Mouse (Mus musculus): ENCODE data around the gene C2cd4c. TPM values are rescaled to one million over a fixed set of nuclear protein-coding genes. Genes with fewer than 3 reads are reported as not detected.
A peak's percentile ranks its signal among the peaks of the same experiment; 100 is the strongest.

The C2cd4c gene
- polyA plus RNA-seq, 1 experiment from 2014 or later = not detected

GRCm38 (mm10) chr10:79609276-79609675 lies 4.5 kb downstream of the C2cd4c start:
- H3K4me3 ChIP-seq = no peak overlapping the region
- no peaks in the 10 kb centered on the region for H3K9me3 ChIP-seq (replicated peaks)
- no peak for ATAC-seq
- no peak overlapping the region for H3K9ac ChIP-seq
- peaks cover 53% of the 10 kb centered on the region for H3K27me3 ChIP-seq (replicated peaks)
- no peaks in the 10 kb centered on the region for H3K36me3 ChIP-seq
- H3K27ac ChIP-seq = no peak overlapping the region
- WGBS (ENCODE audit: insufficient replicate concordance) = 64% methylated on average over 3 of the region's 3 CpGs
- H3K4me2 ChIP-seq = no peak overlapping the region
- H3K4me1 ChIP-seq = peaks cover 24% of the 10 kb centered on the region

- Histone ChIP-seq H3K4me1 (peaks cover 12% of the 10 kb centered on the region; the same call in 1 of the 2 replicates), H3K9me3 (replicated peaks) (no peaks in the 10 kb centered on the region), H3K27me3 (replicated peaks) (peaks cover 39% of the 10 kb centered on the region), H3K9ac (no peak overlapping the region), H3K36me3 (no peaks in the 10 kb centered on the region), H3K27ac (no peak overlapping the region), H3K4me2 (no peak overlapping the region), H3K4me3 (no peak overlapping the region)
- no peak for ATAC-seq
- WGBS (ENCODE audit: insufficient replicate concordance) = 32% methylated on average over 2 of the region's 2 CpGs
Measured at GRCm38 (mm10) chr10:79607892-79608291, 5.9 kb downstream of the C2cd4c start.

- H3K27ac ChIP-seq = no peak overlapping the region
- peaks cover 4% of the 10 kb centered on the region; the same call in 1 of the 2 replicates for H3K4me1 ChIP-seq
- H3K36me3 ChIP-seq = no peaks in the 10 kb centered on the region
- no peak overlapping the region for H3K4me3 ChIP-seq
- WGBS (ENCODE audit: insufficient replicate concordance) = 49% methylated on average over 4 of the region's 4 CpGs
- H3K4me2 ChIP-seq = no peak overlapping the region
- no peak for ATAC-seq
- peaks cover 26% of the 10 kb centered on the region for H3K27me3 ChIP-seq (replicated peaks)
- no peak overlapping the region for H3K9ac ChIP-seq
- H3K9me3 ChIP-seq (replicated peaks) = no peaks in the 10 kb centered on the region
Measured at GRCm38 (mm10) chr10:79606537-79606936, 7.3 kb downstream of the C2cd4c start.

GRCm38 (mm10) chr10:79597936-79598230 lies 15.9 kb downstream of the C2cd4c start:
- ATAC-seq = no peak
- no peak overlapping the region for H3K27ac ChIP-seq
- no peak overlapping the region for H3K4me3 ChIP-seq
- H3K4me2 ChIP-seq = no peak overlapping the region
- peaks cover 8% of the 10 kb centered on the region; the same call in 1 of the 2 replicates for H3K4me1 ChIP-seq
- 56% methylated on average over 4 of the region's 4 CpGs for WGBS (ENCODE audit: insufficient replicate concordance)
- H3K9me3 ChIP-seq (replicated peaks) = no peaks in the 10 kb centered on the region
- H3K9ac ChIP-seq = no peak overlapping the region
- no peaks in the 10 kb centered on the region for H3K36me3 ChIP-seq
- peaks cover 20% of the 10 kb centered on the region; the same call in 1 of the 2 replicates for H3K27me3 ChIP-seq (replicated peaks)

- Histone ChIP-seq H3K27me3 (replicated peaks) (peaks cover 22% of the 10 kb centered on the region; the same call in 1 of the 2 replicates), H3K9me3 (replicated peaks) (no peaks in the 10 kb centered on the region), H3K4me3 (no peak overlapping the region), H3K27ac (no peak overlapping the region), H3K4me2 (no peak overlapping the region), H3K36me3 (no peaks in the 10 kb centered on the region), H3K4me1 (peaks cover 8% of the 10 kb centered on the region; the same call in 1 of the 2 replicates), H3K9ac (no peak overlapping the region)
- WGBS (ENCODE audit: insufficient replicate concordance) = 21% methylated on average over 13 of the region's 13 CpGs
- ATAC-seq = no peak; the same call in 1 of the 2 replicates
Measured at GRCm38 (mm10) chr10:79597051-79597935, 16.5 kb downstream of the C2cd4c start.

GRCm38 (mm10) chr10:79595590-79595929 lies 18.3 kb downstream of the C2cd4c start:
- H3K36me3 ChIP-seq = no peaks in the 10 kb centered on the region
- H3K4me1 ChIP-seq = peaks cover 8% of the 10 kb centered on the region; the same call in 1 of the 2 replicates
- H3K27ac ChIP-seq = no peak overlapping the region
- no peaks in the 10 kb centered on the region for H3K9me3 ChIP-seq (replicated peaks)
- no peak overlapping the region for H3K4me2 ChIP-seq
- H3K9ac ChIP-seq = no peak overlapping the region
- 41% methylated on average over 8 of the region's 8 CpGs for WGBS (ENCODE audit: insufficient replicate concordance)
- peaks cover 29% of the 10 kb centered on the region; the same call in 1 of the 2 replicates for H3K27me3 ChIP-seq (replicated peaks)
- H3K4me3 ChIP-seq = no peak overlapping the region
- ATAC-seq = no peak

GRCm38 (mm10) chr10:79594872-79595589 lies 18.8 kb downstream of the C2cd4c start:
- Histone ChIP-seq H3K4me3 (no peak overlapping the region), H3K4me2 (no peak overlapping the region), H3K4me1 (peaks cover 8% of the 10 kb centered on the region; the same call in 1 of the 2 replicates), H3K27ac (no peak overlapping the region), H3K9ac (no peak overlapping the region), H3K9me3 (replicated peaks) (no peaks in the 10 kb centered on the region), H3K36me3 (no peaks in the 10 kb centered on the region), H3K27me3 (replicated peaks) (peaks cover 29% of the 10 kb centered on the region; the same call in 1 of the 2 replicates)
- WGBS (ENCODE audit: insufficient replicate concordance) = 16% methylated on average over 17 of the region's 17 CpGs
- peak; percentile 57; the same call in 1 of the 2 replicates for ATAC-seq

GRCm38 (mm10) chr10:79594111-79594510 lies 19.7 kb downstream of the C2cd4c start:
- Histone ChIP-seq H3K9me3 (replicated peaks) (no peaks in the 10 kb centered on the region), H3K4me2 (no peak overlapping the region), H3K4me3 (no peak overlapping the region), H3K27me3 (replicated peaks) (peaks cover 29% of the 10 kb centered on the region; the same call in 1 of the 2 replicates), H3K27ac (no peak overlapping the region), H3K4me1 (peaks cover 8% of the 10 kb centered on the region; the same call in 1 of the 2 replicates), H3K36me3 (no peaks in the 10 kb centered on the region), H3K9ac (no peak overlapping the region)
- ATAC-seq = no peak
- WGBS (ENCODE audit: insufficient replicate concordance) = 29% methylated on average over 6 of the region's 6 CpGs

GRCm38 (mm10) chr10:79590702-79591101 lies 23.1 kb downstream of the C2cd4c start:
- Histone ChIP-seq H3K36me3 (no peaks in the 10 kb centered on the region), H3K4me3 (no peak overlapping the region), H3K9ac (no peak overlapping the region), H3K27me3 (replicated peaks) (peaks cover 20% of the 10 kb centered on the region; the same call in 1 of the 2 replicates), H3K27ac (no peak overlapping the region), H3K9me3 (replicated peaks) (no peaks in the 10 kb centered on the region), H3K4me2 (no peak overlapping the region), H3K4me1 (peaks cover 5% of the 10 kb centered on the region; the same call in 1 of the 2 replicates)
- no peak for ATAC-seq
- 70% methylated on average over 1 of the region's 1 CpGs for WGBS (ENCODE audit: insufficient replicate concordance)

- Histone ChIP-seq H3K9me3 (replicated peaks) (no peaks in the 10 kb centered on the region), H3K9ac (no peak overlapping the region), H3K4me2 (no peak overlapping the region), H3K27ac (no peak overlapping the region), H3K4me1 (no peaks in the 10 kb centered on the region), H3K36me3 (no peaks in the 10 kb centered on the region), H3K27me3 (replicated peaks) (0 out of 2 replicates have a peak, but pooled peaks cover 9% of the 10 kb centered on the region), H3K4me3 (no peak overlapping the region)
- WGBS (ENCODE audit: insufficient replicate concordance) = 39% methylated on average over 4 of the region's 4 CpGs
- no peak for ATAC-seq
Measured at GRCm38 (mm10) chr10:79587752-79588126, 26.1 kb downstream of the C2cd4c start.

- no peak for ATAC-seq
- 58% methylated on average over 5 of the region's 5 CpGs for WGBS (ENCODE audit: insufficient replicate concordance)
- no peak within 1 kb of the TSS for H3K27ac ChIP-seq
Measured at GRCm38 (mm10) chr10:79587061-79587751, 26.6 kb downstream of the C2cd4c start, which contains the start of gene Theg. TSS of gene Theg (minus strand) at chr10:79587331.

More at GRCm38 (mm10) chr10:79587061-79587751, 26.6 kb downstream of the C2cd4c start, which contains the start of gene Theg:
- Histone ChIP-seq H3K9ac (no peak within 1 kb of the TSS), H3K4me1 (no peaks in the 10 kb centered on the region), H3K9me3 (replicated peaks) (no peaks in the 10 kb centered on the region), H3K4me3 (no peak within 1 kb of the TSS), H3K27me3 (replicated peaks) (0 out of 2 replicates have a peak, but pooled peaks cover 6% of the 10 kb centered on the region), H3K4me2 (no peak within 1 kb of the TSS), H3K36me3 (no peaks in the 10 kb centered on the region)
